In genomic region chr11:88348690-88349089, GRCm38 (mm10) we compare ENCODE assay signal across 13 mouse cellular contexts. TPM values are rescaled to one million over a fixed set of nuclear protein-coding genes. Genes with fewer than 3 reads are reported as not detected.
DNase-seq lines count a peak whose midpoint lies in the region; ATAC-seq lines count a peak whose summit lies in the region.
"Had no signal": no experiment of that assay in that cellular context is flagged by ENCODE, and none has a peak within 500 bp of the region (broad histone marks: within the 10 kb centered on the region; RNA-seq: fewer than 3 reads in every experiment).

No protein-coding gene starts in this region.

- H3K9ac ChIP-seq in hindbrain, embryonic 13.5 days = peak overlapping the region; percentile 51; the same call in 1 of the 2 replicates
- H3K9ac ChIP-seq in midbrain, embryonic 16.5 days (ENCODE audit: low read depth, low read length) = peak overlapping the region; percentile 23; the same call in 1 of the 2 replicates
- H3K9ac ChIP-seq: liver, postnatal 0 days had no signal

- peak; percentile 19 for DNase-seq in right cerebral cortex, adult 18-20 months
- DNase-seq in right cerebral cortex, postnatal 36 days (ENCODE audit: low spot score in 2 of 2) = no peak
- DNase-seq in cerebellum, postnatal 25 days = peak; percentile 79 to 80
- no peak for DNase-seq in ovary, postnatal 14 days (ENCODE audit: low spot score)
- DNase-seq in thymus, postnatal 4 days = no peak
- DNase-seq in kidney, postnatal 25 days = no peak
- DNase-seq: adrenal gland, postnatal 10 days; liver, postnatal 0 days; right cerebral cortex, postnatal 14 days had no signal

- H3K4me1 ChIP-seq in hindbrain, embryonic 13.5 days (replicated peaks) = peaks cover 50% of the 10 kb centered on the region
- peaks cover 24% of the 10 kb centered on the region for H3K4me1 ChIP-seq in midbrain, embryonic 16.5 days (ENCODE audit: control insufficient read depth, insufficient read depth, low read length)

- H3K27me3 ChIP-seq in hindbrain, embryonic 13.5 days = no peaks in the 10 kb centered on the region
- no peaks in the 10 kb centered on the region for H3K27me3 ChIP-seq in midbrain, embryonic 16.5 days (ENCODE audit: control insufficient read depth, insufficient read depth, low read depth, low read length)

- peaks cover 26% of the 10 kb centered on the region for H3K36me3 ChIP-seq in hindbrain, embryonic 13.5 days
- H3K36me3 ChIP-seq in midbrain, embryonic 16.5 days (ENCODE audit: control insufficient read depth, insufficient read depth, low read length) = no peaks in the 10 kb centered on the region

- H3K4me3 ChIP-seq in hindbrain, embryonic 13.5 days = no peak overlapping the region
- H3K4me3 ChIP-seq in midbrain, embryonic 16.5 days (ENCODE audit: low read depth, low read length) = no peak overlapping the region

- H3K9me3 ChIP-seq in hindbrain, embryonic 13.5 days = no peaks in the 10 kb centered on the region
- no peaks in the 10 kb centered on the region for H3K9me3 ChIP-seq in midbrain, embryonic 16.5 days (replicated peaks; ENCODE audit: control insufficient read depth, low read length, poor library complexity, severe bottlenecking)

- H3K4me2 ChIP-seq in hindbrain, embryonic 13.5 days = no peak overlapping the region
- peak overlapping the region; percentile 37 for H3K4me2 ChIP-seq in midbrain, embryonic 16.5 days (ENCODE audit: low read length)

- no peak for ATAC-seq in hindbrain, embryonic 13.5 days (ENCODE audit: low FRiP score)
- ATAC-seq in midbrain, embryonic 16.5 days = no peak
- ATAC-seq: liver, postnatal 0 days had no signal

- 48% methylated on average over 23 of the region's 23 CpGs for WGBS in hindbrain, embryonic 13.5 days
- 16% methylated on average over 23 of the region's 23 CpGs for WGBS in midbrain, embryonic 16.5 days

- H3K27ac ChIP-seq in hindbrain, embryonic 13.5 days = peak overlapping the region; percentile 76
- peak overlapping the region; percentile 39 for H3K27ac ChIP-seq in midbrain, embryonic 16.5 days (ENCODE audit: low read length)

RNA-seq across cellular contexts. Expression of gene Ccdc182, which starts 54.8 kb away (rescaled TPM):
- 1.3 and 1.7 TPM in 2 replicates for polyA plus RNA-seq in hindbrain, embryonic 13.5 days (2015; fragmentation: Nextera tagmentation; extraction: Ambion mirVana)
- polyA plus RNA-seq in midbrain, embryonic 16.5 days (2015; fragmentation: Nextera tagmentation; extraction: Ambion mirVana) = 0.17 TPM in 1 of 2 replicates, not detected in the other
- polyA plus RNA-seq: embryonic facial prominence, embryonic 14.5 days; gonadal fat pad, adult 2 months; liver, postnatal 0 days had no signal

Comparison
In these comparisons a context has a peak if more than half of its experiments do, and no peak if none do; other contexts are left out.
1. DNase-seq: peak in right cerebral cortex, adult 18-20 months (single experiment) and cerebellum, postnatal 25 days (2 of 2); none in right cerebral cortex, postnatal 36 days (0 of 2), ovary, postnatal 14 days (single experiment), thymus, postnatal 4 days (single experiment) and kidney, postnatal 25 days (0 of 2).